Comparison of ENCODE assay signal across 8 mouse cellular contexts in the genomic region with DNA sequence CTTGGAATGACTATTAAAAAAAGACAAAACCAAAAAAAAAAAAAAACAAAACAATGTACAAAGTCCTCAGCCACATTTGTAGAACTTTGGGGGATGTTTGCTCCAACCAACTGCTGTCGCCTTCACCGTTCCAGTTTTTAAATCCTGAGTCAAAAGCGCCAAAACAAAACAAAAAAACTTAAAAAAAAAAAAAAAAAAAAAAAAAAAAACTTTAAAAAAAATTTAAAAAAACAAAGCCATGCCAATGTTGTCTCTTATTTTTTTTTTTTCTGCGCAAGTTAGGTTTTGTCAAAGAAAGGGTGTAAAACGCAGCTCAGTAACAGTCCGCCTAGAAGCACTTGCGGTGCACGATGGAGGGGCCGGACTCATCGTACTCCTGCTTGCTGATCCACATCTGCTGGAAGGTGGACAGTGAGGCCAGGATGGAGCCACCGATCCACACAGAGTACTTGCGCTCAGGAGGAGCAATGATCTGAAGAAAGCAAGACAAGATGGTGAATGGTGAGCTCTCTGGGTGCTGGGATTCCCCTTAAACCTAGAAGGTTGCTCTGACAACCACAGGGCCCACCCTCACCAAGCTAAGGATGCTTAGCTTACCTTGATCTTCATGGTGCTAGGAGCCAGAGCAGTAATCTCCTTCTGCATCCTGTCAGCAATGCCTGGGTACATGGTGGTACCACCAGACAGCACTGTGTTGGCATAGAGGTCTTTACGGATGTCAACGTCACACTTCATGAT. TPM values are rescaled to one million over a fixed set of nuclear protein-coding genes. Genes with fewer than 3 reads are reported as not detected.
DNase-seq lines count a peak whose midpoint lies in the region; ATAC-seq and TF ChIP-seq lines count a peak whose summit lies in the region.

No protein-coding gene starts in this region.

- no peak for ATAC-seq in kidney, embryonic 14.5 days (ENCODE audit: low FRiP score, low TSS enrichment)
- no peak for ATAC-seq in heart, embryonic 11.5 days (replicated peaks; ENCODE audit: insufficient number of reproducible peaks, low FRiP score, low TSS enrichment)
- ATAC-seq in liver, embryonic 13.5 days (ENCODE audit: low read depth) = no peak

- H3K27me3 ChIP-seq in kidney, embryonic 14.5 days (ENCODE audit: control insufficient read depth, insufficient read depth, low read length) = no peaks in the 10 kb centered on the region
- no peaks in the 10 kb centered on the region for H3K27me3 ChIP-seq in heart, embryonic 11.5 days (ENCODE audit: control insufficient read depth, insufficient read depth, low read length)
- no peaks in the 10 kb centered on the region for H3K27me3 ChIP-seq in liver, embryonic 13.5 days

- 0 out of 2 replicates have a peak overlapping the region, but pooled peaks have one; percentile 8 for H3K27ac ChIP-seq in kidney, embryonic 14.5 days (ENCODE audit: low read depth, low read length)
- no peak overlapping the region for H3K27ac ChIP-seq in ES-E14 (ENCODE audit: insufficient read depth, low read depth, low read length, poor library complexity, severe bottlenecking)
- H3K27ac ChIP-seq in heart, embryonic 11.5 days (ENCODE audit: low read depth, low read length) = peak overlapping the region; percentile 100
- peak overlapping the region; percentile 100 for H3K27ac ChIP-seq in liver, embryonic 13.5 days

- H3K9ac ChIP-seq in kidney, embryonic 14.5 days (ENCODE audit: low read depth, low read length) = peak overlapping the region; percentile 100; the same call in 1 of the 2 replicates
- H3K9ac ChIP-seq in ES-E14 (ENCODE audit: insufficient read depth, low read depth, low read length, poor library complexity, severe bottlenecking) = peak overlapping the region; percentile 20; the same call in 1 of the 2 replicates
- peak overlapping the region; percentile 99 for H3K9ac ChIP-seq in heart, embryonic 11.5 days (ENCODE audit: low read depth, low read length)
- H3K9ac ChIP-seq in liver, embryonic 13.5 days = peak overlapping the region; percentile 100

- peak overlapping the region; percentile 100 for H3K4me3 ChIP-seq in kidney, embryonic 14.5 days (ENCODE audit: low read length)
- peak overlapping the region; percentile 96 to 98; a peak in 3 of 4 replicates for H3K4me3 ChIP-seq in ES-E14 (ENCODE audit: insufficient read depth in 1 of 2, low read depth in 1 of 2, low read length in 2 of 2, poor library complexity in 1 of 2, severe bottlenecking in 1 of 2)
- peak overlapping the region; percentile 99 for H3K4me3 ChIP-seq in heart, embryonic 11.5 days (ENCODE audit: low read depth, low read length)
- H3K4me3 ChIP-seq in liver, embryonic 13.5 days (replicated peaks) = peak overlapping the region; percentile 99

- in situ Hi-C loops in ES-E14 (cut with MboI; ENCODE audit: low sequenced_read_pairs in 2 of 2, unreplicated experiment in 2 of 2) = no loop called here

- H3K4me2 ChIP-seq in kidney, embryonic 14.5 days (replicated peaks; ENCODE audit: low read depth, low read length) = peak overlapping the region; percentile 65
- peak overlapping the region; percentile 85 for H3K4me2 ChIP-seq in heart, embryonic 11.5 days
- H3K4me2 ChIP-seq in liver, embryonic 13.5 days = peak overlapping the region; percentile 85

- WGBS in kidney, embryonic 14.5 days = 77% methylated on average over 14 of the region's 14 CpGs
- WGBS in heart, embryonic 11.5 days (ENCODE audit: insufficient replicate concordance) = 81% methylated on average over 14 of the region's 14 CpGs
- 87% methylated on average over 14 of the region's 14 CpGs for WGBS in liver, embryonic 13.5 days (ENCODE audit: insufficient replicate concordance)

- H3K36me3 ChIP-seq in kidney, embryonic 14.5 days (ENCODE audit: control insufficient read depth, insufficient read depth, low read length) = peaks cover 65% of the 10 kb centered on the region
- peaks cover 44% of the 10 kb centered on the region for H3K36me3 ChIP-seq in ES-E14 (ENCODE audit: control insufficient read depth, insufficient read depth, low read length, poor library complexity, severe bottlenecking)
- peaks cover 33% of the 10 kb centered on the region for H3K36me3 ChIP-seq in heart, embryonic 11.5 days (ENCODE audit: control insufficient read depth, insufficient read depth, low read length)
- peaks cover 68% of the 10 kb centered on the region for H3K36me3 ChIP-seq in liver, embryonic 13.5 days

- DNase-seq in kidney, postnatal 10 days = no peak
- DNase-seq in ES-E14 (ENCODE audit: low read depth, low spot score) = no peak
- no peak for DNase-seq in liver, embryonic 13.5 days
- DNase-seq in embryo, embryonic 11 days = no peak
- DNase-seq in urinary bladder, postnatal 14 days (ENCODE audit: low spot score) = no peak
- no peak for DNase-seq in cerebellum, postnatal 10 days

- H3K4me1 ChIP-seq in kidney, embryonic 14.5 days (ENCODE audit: control insufficient read depth, insufficient read depth, low read length) = peaks cover 29% of the 10 kb centered on the region
- peaks cover 0 to 30% of the 10 kb centered on the region in 2 experiments; a peak in 2 of 4 replicates for H3K4me1 ChIP-seq in ES-E14 (ENCODE audit: control insufficient read depth in 2 of 2, insufficient read depth in 2 of 2, low read length in 2 of 2, poor library complexity in 1 of 2)
- peaks cover 26% of the 10 kb centered on the region for H3K4me1 ChIP-seq in heart, embryonic 11.5 days (ENCODE audit: control insufficient read depth, insufficient read depth, low read length)
- H3K4me1 ChIP-seq in liver, embryonic 13.5 days (replicated peaks) = peaks cover 50% of the 10 kb centered on the region

- no peaks in the 10 kb centered on the region for H3K9me3 ChIP-seq in kidney, embryonic 14.5 days (ENCODE audit: control insufficient read depth, low read length)
- H3K9me3 ChIP-seq in ES-E14 (ENCODE audit: control insufficient read depth, insufficient read depth, low read depth, low read length) = no peaks in the 10 kb centered on the region
- no peaks in the 10 kb centered on the region for H3K9me3 ChIP-seq in heart, embryonic 11.5 days (replicated peaks; ENCODE audit: control insufficient read depth, low read length)
- no peaks in the 10 kb centered on the region for H3K9me3 ChIP-seq in liver, embryonic 13.5 days (replicated peaks)

TF ChIP-seq in ES-E14, 5 proteins besides CTCF, POLR2A, EP300 and RAD21:
- TF ChIP-seq MAFK (IDR thresholded peaks at IDR 0.05; ENCODE audit: insufficient read depth, low read depth, low read length) (no peak), ZNF384 (IDR thresholded peaks at IDR 0.05; ENCODE audit: low read depth, low read length) (peak; percentile 81), ZC3H11A (IDR thresholded peaks at IDR 0.05; ENCODE audit: borderline replicate concordance, low read depth, low read length) (no peak)

RNA-seq across cellular contexts. Expression of gene Actb, which starts 2.9 kb away (rescaled TPM):
- 14,375 and 16,963 TPM in 2 replicates for polyA plus RNA-seq in kidney, embryonic 14.5 days (2014; fragmentation: Nextera tagmentation; extraction: Ambion mirVana)
- 3,755 and 4,692 TPM in 2 replicates for total RNA-seq in ES-E14 (2012; rRNA removed)
- polyA plus RNA-seq in heart, embryonic 11.5 days (2014; fragmentation: Nextera tagmentation; extraction: Ambion mirVana) = 7,480 and 8,290 TPM in 2 replicates
- polyA plus RNA-seq in liver, embryonic 13.5 days (2015; fragmentation: Nextera tagmentation; extraction: Ambion mirVana) = 8,250 and 9,425 TPM in 2 replicates

RNA-seq across cellular contexts. Expression of gene Fbxl18, which starts 8.4 kb away (rescaled TPM):
- 11.7 and 14.6 TPM in 2 replicates for polyA plus RNA-seq in kidney, embryonic 14.5 days (2014; fragmentation: Nextera tagmentation; extraction: Ambion mirVana)
- total RNA-seq in ES-E14 (2012; rRNA removed) = 20.1 and 27.1 TPM in 2 replicates
- polyA plus RNA-seq in heart, embryonic 11.5 days (2014; fragmentation: Nextera tagmentation; extraction: Ambion mirVana) = 7.0 and 8.0 TPM in 2 replicates
- 3.7 and 4.2 TPM in 2 replicates for polyA plus RNA-seq in liver, embryonic 13.5 days (2015; fragmentation: Nextera tagmentation; extraction: Ambion mirVana)

RNA-seq across cellular contexts. Expression of gene Fscn1, which starts 56.5 kb away (rescaled TPM):
- 312 and 390 TPM in 2 replicates for polyA plus RNA-seq in kidney, embryonic 14.5 days (2014; fragmentation: Nextera tagmentation; extraction: Ambion mirVana)
- 161 and 310 TPM in 2 replicates for total RNA-seq in ES-E14 (2012; rRNA removed)
- polyA plus RNA-seq in heart, embryonic 11.5 days (2014; fragmentation: Nextera tagmentation; extraction: Ambion mirVana) = 180 and 186 TPM in 2 replicates
- 29.5 and 38.3 TPM in 2 replicates for polyA plus RNA-seq in liver, embryonic 13.5 days (2015; fragmentation: Nextera tagmentation; extraction: Ambion mirVana)

Comparison
In these comparisons a context has a peak if more than half of its experiments do, and no peak if none do; other contexts are left out.
1. H3K9ac ChIP-seq: peak in every context shown above with its lines; median percentile 100 in kidney, embryonic 14.5 days; 100 in liver, embryonic 13.5 days; 99 in heart, embryonic 11.5 days; 20 in ES-E14.